Mouse (Mus musculus) kidney, adult 8-10 months (tissue): ENCODE data around the gene Sipa1l3.
A peak's percentile ranks its signal among the peaks of the same experiment; 100 is the strongest.

Source experiments
- DNase-seq, 2 experiments: peaks; one replicate each; pipeline ENCODE4 v3.0.0; 2022

Gene Sipa1l3

DNA sequence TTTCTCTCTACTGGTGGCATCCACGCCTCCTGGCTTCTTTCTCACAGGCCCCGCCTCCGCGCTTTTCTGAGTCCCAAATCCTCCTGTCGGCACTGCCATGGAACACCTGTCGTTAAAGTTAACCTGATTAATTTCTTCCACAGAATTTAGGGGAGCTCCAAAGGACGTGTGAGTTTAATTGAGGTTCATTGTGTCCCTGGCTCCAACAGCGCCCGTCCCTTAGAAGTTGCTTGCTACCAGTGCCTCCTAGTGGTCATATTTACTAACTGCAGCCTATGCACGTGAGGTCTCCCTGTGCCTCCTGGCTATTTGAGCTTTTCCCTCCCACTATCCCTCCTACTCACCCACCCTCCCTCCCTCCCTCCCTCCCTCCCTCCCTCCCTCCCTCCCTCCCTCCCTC is 221.4 kb downstream of the Sipa1l3 start:
- DNase-seq: peak; percentile 73 to 74

DNA sequence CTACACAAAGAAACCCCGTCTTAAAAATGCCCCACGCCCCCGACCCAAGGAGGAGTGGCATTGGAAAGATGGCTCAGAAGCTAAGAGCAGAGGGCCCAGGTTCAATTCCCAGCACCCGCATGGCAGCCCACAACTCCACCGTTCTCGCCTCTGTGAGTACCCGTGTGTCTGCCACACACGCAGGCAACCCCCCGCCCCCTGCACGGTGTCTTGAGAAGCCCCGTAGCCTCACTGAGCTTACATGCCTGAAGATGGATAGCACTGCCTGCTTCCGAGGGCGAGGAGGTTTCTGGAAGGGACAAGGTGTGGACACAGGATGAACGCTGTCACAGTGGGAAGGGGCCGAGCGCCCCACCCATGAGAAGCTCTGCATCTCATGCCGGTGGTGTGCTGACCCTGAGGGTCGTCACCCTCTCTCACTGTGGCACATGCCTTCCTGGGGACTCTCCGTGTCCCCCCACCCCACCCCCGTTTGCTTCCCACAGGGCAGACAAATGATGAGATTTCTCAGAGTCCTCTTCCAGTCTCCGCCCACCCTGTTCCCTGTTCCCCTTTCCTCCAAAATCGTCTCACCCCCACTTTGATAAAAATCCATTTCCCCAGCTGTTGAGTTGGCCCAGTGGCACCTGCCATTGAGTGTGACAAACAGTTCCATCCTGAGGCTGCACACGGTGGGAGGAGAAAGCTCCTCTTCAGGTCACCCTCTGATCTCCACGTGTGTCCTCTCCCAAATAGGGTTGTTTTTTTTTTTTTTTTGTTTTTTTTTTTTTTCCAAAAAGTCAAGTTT is 222.4 kb downstream of the Sipa1l3 start:
- no peak for DNase-seq

DNA sequence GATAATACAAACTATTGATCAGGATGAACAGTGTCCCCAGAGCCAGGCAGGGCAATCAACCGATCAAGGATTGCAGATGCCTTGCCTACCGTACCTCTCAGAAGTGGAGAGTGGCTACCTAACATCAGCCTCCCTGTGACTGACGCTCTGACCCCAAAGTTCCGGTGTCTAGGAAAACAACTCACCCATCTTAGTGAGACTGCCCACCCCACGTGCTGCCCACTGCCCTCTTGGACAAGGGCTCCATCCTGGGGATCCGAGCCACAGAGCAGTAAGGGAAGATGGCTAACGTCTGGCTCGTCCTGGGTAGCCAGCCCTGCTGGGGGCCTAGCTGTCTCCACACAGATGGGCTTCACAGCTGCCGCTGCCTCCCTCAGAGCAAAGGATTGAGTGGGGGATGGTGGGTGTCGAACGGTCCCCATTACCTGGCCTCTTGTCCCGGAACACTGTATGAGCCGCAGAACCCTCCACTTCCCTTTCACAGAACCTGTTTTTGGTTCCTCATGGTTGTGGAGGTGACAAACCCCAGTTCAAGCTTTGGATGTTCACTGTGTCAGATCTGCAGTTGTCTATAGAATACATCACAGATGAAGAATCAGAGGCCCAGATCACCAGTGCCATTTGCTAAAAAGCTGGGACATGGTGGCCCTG is 224.2 kb downstream of the Sipa1l3 start:
- DNase-seq: no peak

DNA sequence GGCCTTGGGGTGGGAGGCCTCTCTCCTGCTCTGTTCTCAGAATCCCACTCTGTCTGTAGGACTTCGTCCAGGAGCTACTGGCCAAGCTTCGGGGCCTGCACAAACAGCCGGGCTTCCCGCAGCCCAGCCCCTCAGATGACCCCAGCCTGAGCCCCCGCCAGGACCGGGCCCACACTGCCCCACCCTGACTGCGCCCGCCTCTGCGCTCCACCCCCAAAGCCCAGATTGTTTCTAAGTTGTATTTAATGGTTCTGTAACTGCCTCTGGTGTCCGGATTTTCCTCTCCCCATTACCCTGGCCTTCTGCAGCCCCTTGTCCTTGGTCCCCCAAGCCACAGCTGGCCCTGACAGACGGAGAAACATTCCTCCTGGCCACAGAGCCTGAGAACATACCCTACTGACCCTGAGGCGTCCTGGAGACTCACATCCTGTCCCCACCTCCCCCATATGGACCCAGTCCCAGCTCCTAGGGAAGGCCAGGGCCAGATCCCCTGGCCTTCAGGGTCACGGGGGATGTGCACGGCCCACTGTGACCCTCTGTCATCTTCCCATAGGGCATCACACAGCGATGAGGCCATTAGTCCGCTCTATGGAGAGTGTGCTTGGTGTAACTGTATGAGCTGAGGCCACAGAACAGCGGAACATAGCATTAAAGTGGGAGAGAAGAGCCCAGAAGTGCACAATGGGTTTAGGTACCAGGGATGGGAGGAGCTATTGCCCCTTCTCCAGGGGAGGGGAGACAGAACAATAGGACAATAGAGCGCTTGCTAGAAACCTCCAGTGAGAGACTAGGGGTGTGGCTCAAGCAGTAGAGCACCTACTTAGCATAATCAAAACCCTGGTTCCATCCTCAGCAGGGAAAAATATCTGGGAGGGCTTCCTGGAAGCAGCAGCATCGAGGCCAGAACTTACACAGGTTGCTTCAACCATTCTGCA is 225.0 kb downstream of the Sipa1l3 start:
- DNase-seq: peak in 1 of 2 experiments; percentile 47

DNA sequence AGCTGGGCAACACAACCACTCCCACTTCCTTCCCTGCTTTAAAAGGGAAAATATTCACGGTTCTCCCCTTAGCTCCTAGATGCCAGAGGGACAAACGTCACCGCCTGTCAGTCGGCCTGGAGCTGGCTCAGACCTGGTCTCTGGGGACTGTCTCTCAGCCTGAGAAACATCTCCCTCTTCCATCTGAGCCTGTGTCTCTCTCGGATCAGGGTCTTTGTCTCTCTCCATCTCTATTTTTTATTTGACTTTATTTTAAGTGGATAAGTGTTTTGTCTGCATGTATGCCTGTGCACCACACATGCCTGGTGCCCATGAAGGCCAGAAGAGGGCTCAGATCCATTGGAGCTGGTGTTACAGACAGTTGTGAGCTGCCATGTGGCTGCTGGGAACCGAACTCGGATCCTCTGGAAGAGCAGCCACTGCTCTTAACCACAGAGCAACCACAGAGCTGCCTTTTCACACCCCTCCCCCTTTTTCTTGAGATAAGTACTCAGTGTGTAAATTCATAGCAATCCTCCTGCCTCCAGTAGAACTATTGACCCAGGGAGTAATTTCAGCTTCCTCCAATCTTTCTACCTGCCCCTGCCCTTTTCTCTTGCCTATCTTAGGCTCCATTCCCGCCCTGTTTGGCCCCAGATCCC is 225.9 kb downstream of the Sipa1l3 start:
- no peak for DNase-seq

DNA sequence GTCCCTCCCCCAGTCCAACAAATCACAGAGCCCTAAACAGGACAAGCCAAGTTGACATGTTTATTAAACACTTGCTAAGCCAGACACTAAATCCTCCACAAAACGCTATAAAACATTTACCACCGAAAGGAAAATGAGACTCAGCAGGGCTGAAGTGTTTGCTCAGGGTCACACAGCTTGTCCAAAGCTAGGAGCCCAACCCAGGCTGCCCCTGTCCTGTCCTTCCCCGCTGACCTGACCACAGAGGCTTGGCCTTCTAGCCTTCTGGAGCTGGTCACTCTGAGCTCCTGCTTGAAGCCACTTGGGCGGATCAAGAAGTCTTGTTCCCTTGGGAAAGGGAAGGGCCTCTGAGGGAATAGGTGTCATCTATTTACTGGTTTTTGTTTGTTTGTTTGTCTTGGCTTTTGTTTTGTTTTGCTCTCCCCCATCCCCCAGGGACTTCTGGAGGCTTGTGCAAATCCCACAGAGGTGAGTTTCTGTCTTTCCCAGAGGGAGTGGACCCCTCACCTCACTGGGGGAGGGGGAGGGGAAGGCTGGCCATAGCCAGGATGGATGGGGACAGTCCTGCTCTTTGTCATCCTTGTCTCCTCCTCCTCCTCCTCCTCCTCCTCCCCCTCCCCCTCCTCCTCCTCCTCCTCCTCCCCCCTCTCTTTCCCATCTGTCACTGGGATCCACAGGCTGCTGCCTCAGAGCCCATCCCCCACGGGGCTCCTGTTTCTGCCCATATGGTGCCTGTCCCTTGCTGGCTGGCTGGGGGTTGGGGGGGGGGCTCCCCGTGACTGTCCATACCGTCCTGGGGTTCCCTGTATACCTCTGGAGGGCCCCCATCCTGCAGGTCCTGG is 226.6 kb downstream of the Sipa1l3 start:
- no peak for DNase-seq

DNA sequence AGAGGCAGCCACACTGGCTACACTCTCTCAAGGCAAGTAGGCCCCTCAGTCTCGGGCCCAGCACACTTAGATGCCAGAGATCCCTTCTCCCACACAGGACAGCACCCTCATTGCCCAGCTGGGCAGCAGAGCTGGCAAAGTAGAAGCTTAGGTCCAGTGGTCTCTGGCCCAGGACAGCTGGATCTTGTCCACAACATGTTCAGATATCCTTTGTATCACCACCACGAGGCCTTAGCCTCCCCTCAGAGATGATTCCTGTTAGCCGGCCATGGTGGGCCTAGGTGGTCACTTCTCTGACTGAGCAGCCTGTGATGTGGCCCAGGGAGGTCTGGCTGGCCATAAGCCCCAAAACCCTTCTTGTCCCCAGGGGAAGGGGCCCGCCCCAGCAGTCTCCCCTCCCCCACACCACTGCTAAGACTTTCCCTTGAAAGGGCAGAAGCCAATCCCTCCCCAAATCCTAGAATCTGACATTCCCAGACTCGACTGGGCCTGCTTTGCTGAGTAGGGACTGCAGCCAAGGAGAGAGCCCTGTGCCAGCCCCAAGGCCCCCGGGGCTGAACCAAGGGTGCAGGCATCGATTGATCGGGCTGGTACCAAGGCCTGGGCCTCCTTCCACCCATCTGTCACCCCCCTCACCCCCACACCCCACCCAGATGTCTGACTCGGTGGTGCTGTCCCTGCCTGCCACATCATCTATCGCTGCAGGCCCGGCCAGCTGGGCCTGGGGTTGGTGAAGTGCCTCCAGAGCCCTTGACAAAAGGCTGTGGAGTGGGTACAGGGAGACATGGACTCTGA is 227.6 kb downstream of the Sipa1l3 start:
- no peak for DNase-seq

DNA sequence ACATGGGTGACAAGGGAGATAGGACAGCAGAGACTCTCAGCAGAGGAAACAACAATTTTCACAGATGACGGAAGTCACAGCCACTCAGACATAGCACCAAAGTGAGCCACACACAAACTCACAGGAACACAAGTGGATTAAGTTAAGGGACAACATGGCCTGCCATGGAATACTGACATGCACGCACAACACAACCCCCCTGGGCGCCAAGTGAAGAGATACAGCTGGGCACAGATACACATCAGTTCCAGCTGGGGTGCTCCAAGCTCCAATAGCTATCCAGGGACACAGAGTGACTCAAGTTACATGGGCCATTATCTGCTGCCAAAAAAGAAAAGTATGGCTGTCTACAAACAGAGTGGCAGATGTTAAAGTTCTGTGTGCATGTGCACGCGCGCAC is 228.6 kb downstream of the Sipa1l3 start:
- no peak for DNase-seq

DNA sequence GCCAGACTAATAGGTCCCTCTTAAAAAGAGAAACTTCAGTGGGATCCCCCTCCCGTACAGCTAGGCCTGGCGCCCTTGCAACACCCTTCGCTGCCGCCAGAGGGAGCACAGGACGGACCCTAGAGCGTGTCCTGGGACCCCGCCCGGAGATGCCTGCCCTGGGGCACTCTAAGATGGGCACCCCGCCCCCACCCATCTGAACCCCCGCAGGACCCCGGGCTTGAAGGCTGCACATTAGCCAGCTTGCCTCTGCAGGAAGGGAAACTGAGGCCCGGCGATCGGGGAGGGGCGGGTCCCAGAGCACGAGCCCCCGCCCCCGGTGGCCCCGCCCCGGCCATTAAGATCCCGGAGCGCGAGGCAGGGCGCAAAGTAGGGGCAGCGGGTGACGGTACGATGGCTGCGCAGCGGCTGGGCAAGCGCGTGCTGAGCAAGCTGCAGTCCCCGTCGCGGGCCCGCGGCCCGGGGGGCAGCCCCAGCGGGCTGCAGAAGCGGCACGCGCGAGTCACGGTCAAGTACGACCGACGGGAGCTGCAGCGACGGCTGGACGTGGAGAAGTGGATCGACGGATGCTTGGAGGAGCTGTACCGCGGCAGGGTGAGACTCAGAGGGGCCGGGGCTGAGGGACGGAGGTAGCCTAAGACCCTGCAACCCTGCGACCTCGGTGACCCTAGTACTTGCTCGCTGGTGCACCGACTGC is 229.4 kb downstream of the Sipa1l3 start, which contains the start of gene Ppp1r14a:
TSS of gene Ppp1r14a (plus strand) at position 367 of the 697 bp plus-strand sequence.
- DNase-seq: peak in 1 of 2 experiments; percentile 61

DNA sequence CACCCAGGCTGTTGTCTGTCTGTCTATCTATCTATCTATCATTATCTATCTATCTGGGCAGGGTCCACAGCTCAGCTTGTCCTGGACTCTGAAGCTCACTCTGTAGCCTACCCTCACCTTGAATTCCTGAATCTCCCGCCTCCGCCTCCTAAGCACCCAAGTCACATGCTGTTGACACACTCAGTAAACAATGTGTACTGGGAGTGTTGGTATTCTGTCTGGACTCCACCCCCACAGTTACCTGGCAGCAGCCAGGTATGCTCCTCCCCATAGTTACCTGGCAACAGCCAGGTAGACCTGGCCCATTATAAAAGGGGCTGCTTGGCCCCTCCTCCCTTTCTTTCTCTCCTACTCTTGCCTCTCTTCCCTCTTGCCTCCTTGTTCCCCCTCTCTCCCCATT is 230.4 kb downstream of the Sipa1l3 start:
- no peak for DNase-seq

DNA sequence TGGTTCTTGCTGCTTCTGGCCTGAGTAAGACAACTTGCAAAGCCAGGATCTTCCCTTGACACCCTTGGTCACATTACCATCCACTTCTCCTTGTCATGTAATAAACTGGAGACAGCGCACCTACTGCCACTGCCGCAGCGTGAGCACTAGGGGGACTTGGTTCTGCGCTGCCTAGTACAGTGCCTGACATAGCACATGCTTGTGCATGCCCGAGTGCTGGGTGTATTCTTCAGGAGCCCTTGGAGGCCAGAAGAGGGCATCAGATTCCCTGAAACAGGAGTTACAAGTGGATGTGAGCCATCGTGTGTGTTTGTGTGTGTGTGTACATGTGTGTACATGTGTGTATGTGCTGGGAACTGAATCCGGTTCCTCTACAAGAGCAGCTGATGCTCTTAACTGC is 231.0 kb downstream of the Sipa1l3 start:
- DNase-seq: no peak

DNA sequence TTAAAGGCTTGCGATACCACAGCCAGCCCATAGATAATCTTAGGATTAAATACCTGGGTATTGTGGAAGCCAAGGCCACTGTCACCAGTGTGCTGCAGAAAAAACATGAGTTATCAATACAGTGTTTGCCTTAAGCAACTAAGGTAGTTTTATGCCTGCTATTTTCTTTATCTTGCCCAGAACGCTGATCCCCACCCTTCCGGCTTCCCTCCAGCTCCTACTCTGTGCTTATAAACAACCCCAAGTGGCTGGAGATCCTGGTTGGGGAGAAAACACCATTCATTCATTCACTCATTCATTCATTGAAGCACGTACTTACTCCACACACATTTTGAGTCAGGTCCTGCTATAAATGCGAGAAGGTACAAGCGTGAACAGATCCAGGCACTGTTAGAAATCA is 233.9 kb downstream of the Sipa1l3 start:
- DNase-seq: no peak

DNA sequence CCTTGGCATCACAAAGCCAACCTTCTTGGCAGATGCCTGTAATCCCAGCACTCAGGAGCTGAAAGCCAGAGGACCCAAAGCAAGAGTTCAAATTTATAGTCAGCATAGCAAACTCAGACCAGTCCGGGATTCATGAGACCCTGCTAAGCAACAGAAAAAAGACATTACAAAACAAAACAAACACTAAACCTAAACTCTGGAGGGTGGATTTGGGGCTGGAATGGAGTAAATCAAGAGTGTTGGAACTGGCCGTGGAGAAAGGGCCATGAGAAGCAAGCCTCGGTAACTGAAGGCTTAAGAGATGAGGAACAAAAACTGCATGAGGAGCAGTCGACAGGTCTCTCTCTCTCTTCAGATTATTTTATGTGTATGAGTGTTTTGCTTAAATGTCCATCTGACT is 234.6 kb downstream of the Sipa1l3 start:
- DNase-seq: no peak

DNA sequence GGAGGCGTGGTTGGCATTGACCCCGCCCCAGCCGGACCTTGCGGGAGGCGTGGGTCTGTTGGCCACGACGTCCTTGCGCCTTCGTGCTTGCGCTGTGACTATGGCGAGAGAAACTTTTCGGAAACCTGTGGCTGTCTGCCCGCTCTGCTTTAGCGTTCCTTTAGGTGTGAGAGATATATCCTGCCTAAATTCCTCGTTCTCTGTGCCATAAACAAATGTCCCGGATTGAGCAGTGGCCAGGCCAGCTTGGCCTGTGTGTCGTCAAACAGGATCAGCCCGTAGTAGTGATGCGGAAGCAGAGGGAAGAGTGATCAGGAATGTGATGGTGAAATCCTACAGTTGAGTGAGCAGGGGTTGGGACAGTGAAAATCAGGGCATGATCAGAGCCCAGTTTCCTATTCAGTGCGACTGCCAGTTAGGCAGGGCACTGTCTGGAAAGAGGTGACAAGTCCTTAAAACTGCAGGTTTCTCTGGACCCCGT is 236.3 kb downstream of the Sipa1l3 start:
- no peak for DNase-seq

DNA sequence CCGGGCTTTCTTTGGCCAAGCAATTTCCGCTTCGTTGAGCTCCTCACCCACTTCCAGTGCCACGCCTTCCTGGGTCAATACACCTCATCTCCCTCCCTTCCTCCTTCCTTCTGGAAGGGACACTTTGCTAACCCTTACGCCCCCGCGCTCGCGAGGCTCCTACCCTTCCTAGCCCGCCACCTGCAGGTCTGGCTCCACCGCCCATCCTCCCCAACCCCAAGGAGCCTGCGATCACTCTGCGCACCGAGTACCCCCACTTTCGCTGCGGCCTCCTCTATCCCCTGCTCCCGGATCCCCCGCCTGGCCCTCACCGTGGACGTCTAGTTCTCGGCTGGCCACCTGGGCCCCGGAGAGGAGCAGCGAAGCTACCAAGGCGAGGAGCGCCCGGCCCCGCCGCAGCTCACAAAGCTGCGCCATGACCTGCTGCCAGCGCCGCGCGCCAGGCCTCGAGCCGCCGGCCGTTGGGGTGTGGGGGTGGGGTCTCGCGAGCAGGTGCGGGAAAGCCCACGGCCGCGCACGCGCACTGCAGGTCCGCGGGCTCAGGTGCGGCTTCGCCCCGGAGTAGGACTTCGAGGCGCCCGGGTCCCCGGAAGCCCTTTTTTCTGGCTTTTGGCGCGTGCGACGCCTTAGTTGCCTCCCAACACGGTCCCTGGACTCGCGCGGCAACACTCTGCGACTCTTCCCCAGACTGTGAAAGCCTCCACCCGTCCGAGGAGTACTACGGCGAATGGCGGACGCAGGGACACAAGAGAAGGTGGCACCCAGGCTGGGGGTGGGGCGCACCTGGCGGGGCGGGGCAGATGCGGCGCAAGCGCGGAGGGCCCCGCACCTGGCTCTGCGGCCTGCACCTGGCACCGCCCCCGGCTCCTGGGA is 237.0 kb downstream of the Sipa1l3 start, which contains the start of gene Spint2:
TSS of gene Spint2 (minus strand) at position 712 of the 873 bp plus-strand sequence.
- peak; percentile 93 to 94 for DNase-seq

DNA sequence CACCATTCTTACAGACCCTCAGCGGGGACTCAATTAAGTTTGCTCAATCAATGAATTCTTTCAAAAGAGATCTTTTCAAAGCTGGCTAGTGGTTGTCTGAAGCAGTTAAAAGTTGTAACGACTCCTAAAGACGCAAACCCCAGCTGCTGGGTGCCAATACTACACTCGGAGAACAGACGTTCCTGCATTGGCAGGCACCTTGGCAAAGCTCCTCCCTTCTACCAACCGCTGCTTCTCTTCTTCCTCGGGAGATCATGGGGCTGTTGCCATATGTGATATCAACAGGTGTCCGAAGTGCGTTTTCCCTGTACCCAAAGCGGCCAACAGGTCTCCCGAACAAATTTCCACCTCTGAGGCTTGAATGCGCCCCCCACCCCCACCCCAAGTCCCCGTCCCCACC is 237.6 kb downstream of the Sipa1l3 start:
- DNase-seq: no peak

DNA sequence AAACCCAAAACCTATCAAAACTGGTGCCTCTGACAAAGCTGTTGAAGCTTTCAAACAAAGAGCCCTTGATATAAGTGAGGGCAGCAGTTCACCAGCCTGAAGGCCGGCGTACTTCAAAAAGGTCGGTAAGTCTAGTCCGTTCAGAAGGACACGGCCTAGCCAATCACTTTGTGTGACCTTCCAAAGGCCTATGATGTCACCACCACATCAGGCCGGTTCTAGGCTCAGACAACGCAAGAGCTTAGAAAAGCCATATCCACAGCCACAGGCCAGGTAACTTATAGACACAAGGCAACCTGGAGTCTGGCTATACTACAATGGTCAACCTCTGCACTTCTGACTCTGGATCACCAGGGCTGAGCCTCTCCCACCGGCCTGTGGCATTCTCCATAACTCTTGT is 238.5 kb downstream of the Sipa1l3 start:
- no peak for DNase-seq

DNA sequence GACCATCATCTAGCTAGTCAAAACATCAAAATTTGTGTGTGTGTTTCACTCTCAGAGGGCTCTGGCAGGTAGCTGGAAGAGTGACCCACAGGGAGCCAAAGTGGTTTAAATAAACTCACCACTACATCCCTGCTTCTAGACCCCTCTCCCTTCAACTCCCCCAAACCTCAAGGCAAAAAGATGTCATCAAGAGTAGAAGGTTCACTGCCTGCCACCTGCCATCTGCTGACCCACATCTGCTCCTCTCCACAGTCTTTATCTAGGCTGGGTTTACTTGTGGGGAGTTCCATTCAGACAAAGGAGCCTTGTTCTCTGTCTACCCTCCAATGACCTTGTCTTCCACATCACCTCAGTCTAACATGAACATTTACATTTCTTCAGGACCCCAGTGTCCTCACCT is 239.2 kb downstream of the Sipa1l3 start:
- no peak for DNase-seq

DNA sequence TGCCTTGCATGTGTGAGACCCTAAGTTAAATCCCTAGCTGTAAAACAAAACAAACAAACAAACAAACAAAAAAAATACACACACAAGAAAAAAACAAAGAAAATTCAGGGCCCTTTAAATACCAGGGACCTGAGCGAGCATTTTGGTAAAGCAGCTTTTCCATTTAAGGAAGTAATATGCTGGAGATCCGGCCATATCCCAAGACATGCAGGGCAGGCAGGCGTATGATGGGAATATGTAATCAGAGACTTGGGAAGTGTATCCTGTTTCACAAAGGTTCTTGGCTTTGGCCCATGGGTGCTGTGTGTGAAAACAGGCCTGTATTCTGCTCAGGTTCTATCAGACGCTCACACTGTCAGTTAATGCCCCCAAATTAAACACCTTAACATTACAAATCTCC is 240.9 kb downstream of the Sipa1l3 start:
- DNase-seq: no peak
